Mouse (Mus musculus): ENCODE results near the gene Meis3. TPM values are rescaled to one million over a fixed set of nuclear protein-coding genes. Genes with fewer than 3 reads are reported as not detected.

Meis3 gene
- 14.5 and 15.4 TPM in 2 replicates for polyA plus RNA-seq (2015; fragmentation: Nextera tagmentation; extraction: Ambion mirVana)

GRCm38 (mm10) chr7:16174597-16175541 lies at the start of gene Meis3:
TSS of gene Meis3 (plus strand) at chr7:16175090.
- H3K9me3 ChIP-seq (replicated peaks; ENCODE audit: control insufficient read depth, low read length), result no peaks in the 10 kb centered on the region
- peak; percentile 79 for ATAC-seq (replicated peaks; ENCODE audit: extremely low read depth, insufficient read depth, low FRiP score)
- H3K9ac ChIP-seq (ENCODE audit: low read length), result peak within 1 kb of the TSS; percentile 84
- WGBS, result 1% methylated on average over 40 of the region's 42 CpGs
- H3K4me3 ChIP-seq (ENCODE audit: low read length), result peak within 1 kb of the TSS; percentile 66
- peaks cover 7% of the 10 kb centered on the region for H3K36me3 ChIP-seq (ENCODE audit: control insufficient read depth, insufficient read depth)
- peaks cover 5% of the 10 kb centered on the region; the same call in 1 of the 2 replicates for H3K4me1 ChIP-seq (ENCODE audit: control insufficient read depth, insufficient read depth, low read length)
- peaks cover 2% of the 10 kb centered on the region for H3K27me3 ChIP-seq (ENCODE audit: control insufficient read depth, insufficient read depth, low read length)
- H3K4me2 ChIP-seq (ENCODE audit: low read depth, low read length), result peak within 1 kb of the TSS; percentile 89
- 0 out of 2 replicates have a peak within 1 kb of the TSS, but pooled peaks have one; percentile 34 for H3K27ac ChIP-seq (ENCODE audit: low read length)

- ATAC-seq (replicated peaks; ENCODE audit: extremely low read depth, insufficient read depth, low FRiP score), result no peak
- H3K4me3 ChIP-seq (ENCODE audit: low read length), result no peak overlapping the region
- 74% methylated on average over 9 of the region's 9 CpGs for WGBS
- peaks cover 9% of the 10 kb centered on the region; the same call in 1 of the 2 replicates for H3K36me3 ChIP-seq (ENCODE audit: control insufficient read depth, insufficient read depth)
- H3K4me2 ChIP-seq (ENCODE audit: low read depth, low read length), result no peak overlapping the region
- H3K9ac ChIP-seq (ENCODE audit: low read length), result no peak overlapping the region
- peaks cover 20% of the 10 kb centered on the region for H3K4me1 ChIP-seq (ENCODE audit: control insufficient read depth, insufficient read depth, low read length)
- H3K27me3 ChIP-seq (ENCODE audit: control insufficient read depth, insufficient read depth, low read length), result peaks cover 3% of the 10 kb centered on the region; the same call in 1 of the 2 replicates
- H3K9me3 ChIP-seq (replicated peaks; ENCODE audit: control insufficient read depth, low read length), result no peaks in the 10 kb centered on the region
- H3K27ac ChIP-seq (ENCODE audit: low read length), result no peak overlapping the region
Measured at GRCm38 (mm10) chr7:16125829-16126228, 49.1 kb upstream of the Meis3 start.

DNA sequence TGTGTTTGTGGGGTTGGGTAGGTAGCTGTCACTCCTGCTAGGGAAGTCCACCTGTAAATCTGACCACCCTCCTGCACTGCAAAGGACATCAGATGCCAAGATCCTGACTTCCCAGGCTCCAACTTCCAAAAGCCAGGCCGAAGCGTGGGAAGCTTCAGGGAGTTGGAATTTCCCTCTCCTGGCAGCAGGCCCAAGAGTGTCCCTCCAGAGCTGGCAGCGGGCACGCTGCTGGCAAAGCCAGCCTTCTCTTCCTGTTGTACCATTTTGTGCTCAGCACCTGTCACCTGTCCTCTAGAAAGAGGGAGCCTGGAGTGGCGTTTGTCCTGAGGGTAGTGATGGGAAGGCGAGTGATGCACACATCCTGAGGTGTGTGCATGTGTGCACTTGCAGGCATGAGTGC lies 46.5 kb upstream of the Meis3 start:
- Histone ChIP-seq H3K27me3 (ENCODE audit: control insufficient read depth, insufficient read depth, low read length) (peaks cover 5% of the 10 kb centered on the region; the same call in 1 of the 2 replicates), H3K4me3 (ENCODE audit: low read length) (no peak overlapping the region), H3K36me3 (ENCODE audit: control insufficient read depth, insufficient read depth) (peaks cover 9% of the 10 kb centered on the region; the same call in 1 of the 2 replicates), H3K4me1 (ENCODE audit: control insufficient read depth, insufficient read depth, low read length) (peaks cover 22% of the 10 kb centered on the region), H3K4me2 (ENCODE audit: low read depth, low read length) (no peak overlapping the region), H3K9me3 (replicated peaks; ENCODE audit: control insufficient read depth, low read length) (no peaks in the 10 kb centered on the region), H3K27ac (ENCODE audit: low read length) (peak overlapping the region; percentile 28), H3K9ac (ENCODE audit: low read length) (no peak overlapping the region)
- no peak for ATAC-seq (replicated peaks; ENCODE audit: extremely low read depth, insufficient read depth, low FRiP score)
- 50% methylated on average over 6 of the region's 6 CpGs for WGBS

DNA sequence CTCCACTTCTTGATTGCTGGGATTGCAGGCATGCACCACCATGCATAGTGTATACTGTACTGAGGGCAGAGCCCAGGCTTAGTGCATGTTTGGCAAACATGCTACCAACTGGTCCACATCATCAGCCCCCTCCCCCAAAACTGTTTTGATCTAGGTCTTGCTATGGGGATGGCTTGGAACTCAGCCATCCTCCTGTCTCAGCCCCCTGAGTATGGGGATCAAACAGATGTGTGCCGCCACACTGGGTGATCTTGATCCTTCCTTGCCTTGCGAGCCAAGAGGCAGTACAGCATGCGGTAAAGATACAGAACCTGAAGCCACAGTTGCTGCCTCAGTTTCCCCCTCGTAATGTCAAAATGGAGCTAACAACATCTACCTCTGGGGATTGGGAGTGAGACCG lies 46.0 kb upstream of the Meis3 start:
- peaks cover 5% of the 10 kb centered on the region; the same call in 1 of the 2 replicates for H3K27me3 ChIP-seq (ENCODE audit: control insufficient read depth, insufficient read depth, low read length)
- H3K9me3 ChIP-seq (replicated peaks; ENCODE audit: control insufficient read depth, low read length), result no peaks in the 10 kb centered on the region
- H3K4me1 ChIP-seq (ENCODE audit: control insufficient read depth, insufficient read depth, low read length), result peaks cover 22% of the 10 kb centered on the region
- peak overlapping the region; percentile 51 for H3K9ac ChIP-seq (ENCODE audit: low read length)
- WGBS, result 54% methylated on average over 5 of the region's 5 CpGs
- no peak for ATAC-seq (replicated peaks; ENCODE audit: extremely low read depth, insufficient read depth, low FRiP score)
- H3K4me3 ChIP-seq (ENCODE audit: low read length), result peak overlapping the region; percentile 67
- peaks cover 9% of the 10 kb centered on the region; the same call in 1 of the 2 replicates for H3K36me3 ChIP-seq (ENCODE audit: control insufficient read depth, insufficient read depth)
- H3K4me2 ChIP-seq (ENCODE audit: low read depth, low read length), result peak overlapping the region; percentile 86
- peak overlapping the region; percentile 66 for H3K27ac ChIP-seq (ENCODE audit: low read length)

GRCm38 (mm10) chr7:16129421-16129845 lies 45.5 kb upstream of the Meis3 start, which contains the start of gene Slc8a2:
TSS of gene Slc8a2 (plus strand) at chr7:16129826.
- Histone ChIP-seq H3K9ac (ENCODE audit: low read length) (peak within 1 kb of the TSS; percentile 77), H3K4me3 (ENCODE audit: low read length) (peak within 1 kb of the TSS; percentile 67), H3K9me3 (replicated peaks; ENCODE audit: control insufficient read depth, low read length) (no peaks in the 10 kb centered on the region), H3K36me3 (ENCODE audit: control insufficient read depth, insufficient read depth) (peaks cover 6% of the 10 kb centered on the region; the same call in 1 of the 2 replicates), H3K4me1 (ENCODE audit: control insufficient read depth, insufficient read depth, low read length) (peaks cover 22% of the 10 kb centered on the region), H3K27ac (ENCODE audit: low read length) (peak within 1 kb of the TSS; percentile 66), H3K27me3 (ENCODE audit: control insufficient read depth, insufficient read depth, low read length) (peaks cover 5% of the 10 kb centered on the region; the same call in 1 of the 2 replicates), H3K4me2 (ENCODE audit: low read depth, low read length) (peak within 1 kb of the TSS; percentile 86)
- ATAC-seq (replicated peaks; ENCODE audit: extremely low read depth, insufficient read depth, low FRiP score), result peak; percentile 87
- WGBS, result 4% methylated on average over 12 of the region's 12 CpGs

DNA sequence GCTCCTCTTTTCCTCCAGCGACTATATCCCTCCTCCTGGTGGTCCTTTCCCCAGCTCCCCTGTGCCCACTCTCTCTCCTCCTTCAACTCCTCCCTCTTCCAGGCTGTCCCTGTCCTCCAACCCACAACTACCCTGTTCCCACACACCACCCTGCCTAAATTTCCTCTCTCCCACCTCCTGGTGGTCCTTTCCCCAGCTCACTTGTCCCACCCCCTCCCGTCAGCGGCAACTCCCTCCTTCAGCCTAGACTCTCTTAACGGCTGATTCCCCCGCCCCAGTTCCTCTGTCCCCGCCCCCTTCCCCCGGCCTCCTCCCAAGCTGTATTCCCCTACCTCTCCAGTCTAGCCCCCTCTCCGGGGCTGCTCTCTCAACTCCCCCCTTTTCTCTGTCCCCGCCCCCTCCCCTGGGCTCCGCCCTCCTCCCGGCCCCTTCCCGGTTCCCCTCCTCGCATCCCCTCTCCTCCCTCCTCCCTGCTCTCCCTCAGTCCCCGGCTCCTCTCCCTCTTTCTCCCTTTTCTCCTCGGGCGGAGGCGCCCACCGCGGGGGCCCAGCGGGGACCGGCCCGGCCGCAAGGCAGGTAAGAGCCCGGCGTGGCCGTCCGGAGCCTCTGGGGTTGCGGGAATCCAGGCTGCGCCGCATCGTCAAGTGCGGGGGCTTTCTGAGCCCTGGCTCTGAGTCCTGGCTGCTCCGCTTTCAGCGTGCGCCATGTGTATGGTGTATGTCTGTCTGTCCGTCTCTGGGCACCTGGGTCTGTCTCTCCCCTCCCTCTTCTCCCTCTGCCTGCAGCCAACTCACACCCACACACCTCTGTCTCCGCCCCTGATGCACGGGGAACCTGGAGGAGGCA lies 44.8 kb upstream of the Meis3 start:
- H3K4me3 ChIP-seq (ENCODE audit: low read length), result peak overlapping the region; percentile 67
- H3K27me3 ChIP-seq (ENCODE audit: control insufficient read depth, insufficient read depth, low read length), result peaks cover 5% of the 10 kb centered on the region; the same call in 1 of the 2 replicates
- H3K9ac ChIP-seq (ENCODE audit: low read length), result peak overlapping the region; percentile 77
- peak overlapping the region; percentile 66 for H3K27ac ChIP-seq (ENCODE audit: low read length)
- peak overlapping the region; percentile 86 for H3K4me2 ChIP-seq (ENCODE audit: low read depth, low read length)
- 2% methylated on average over 36 of the region's 38 CpGs for WGBS
- peaks cover 4% of the 10 kb centered on the region; the same call in 1 of the 2 replicates for H3K36me3 ChIP-seq (ENCODE audit: control insufficient read depth, insufficient read depth)
- H3K9me3 ChIP-seq (replicated peaks; ENCODE audit: control insufficient read depth, low read length), result no peaks in the 10 kb centered on the region
- peak; percentile 64 for ATAC-seq (replicated peaks; ENCODE audit: extremely low read depth, insufficient read depth, low FRiP score)
- H3K4me1 ChIP-seq (ENCODE audit: control insufficient read depth, insufficient read depth, low read length), result peaks cover 22% of the 10 kb centered on the region

DNA sequence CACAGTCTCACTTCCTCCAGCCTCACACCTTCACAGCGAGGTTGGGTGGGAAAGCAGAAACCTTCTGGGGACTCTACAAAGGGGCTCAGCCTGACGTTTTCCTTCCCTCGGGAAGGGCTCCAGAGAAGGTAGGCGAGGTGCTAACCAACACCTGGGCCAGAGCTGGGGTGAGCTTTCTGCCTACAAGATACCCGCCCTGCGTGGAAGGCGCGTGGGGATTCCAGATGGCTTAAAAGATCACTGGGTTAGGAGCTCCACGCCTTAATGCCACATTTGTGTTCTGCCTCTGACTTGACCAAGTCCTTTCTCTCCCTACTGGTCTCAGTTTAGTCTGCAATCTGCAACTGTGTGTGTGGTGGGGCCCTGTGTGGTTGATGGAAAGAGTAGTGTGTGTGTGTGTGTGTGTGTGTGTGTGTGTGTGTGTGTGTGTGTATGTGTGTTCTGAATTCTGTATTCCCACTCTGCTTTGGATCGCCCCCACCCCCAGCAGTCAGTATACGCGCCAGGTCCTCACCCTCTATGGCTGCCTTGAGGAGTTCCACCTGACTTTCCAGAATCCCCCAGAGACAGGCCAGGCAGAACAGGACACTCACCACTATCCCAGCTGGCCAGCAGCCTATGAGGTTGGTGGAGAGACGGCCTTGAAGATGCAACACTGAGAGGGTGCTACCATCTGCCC lies 43.8 kb upstream of the Meis3 start:
- H3K27ac ChIP-seq (ENCODE audit: low read length), result no peak overlapping the region
- H3K4me3 ChIP-seq (ENCODE audit: low read length), result peak overlapping the region; percentile 67
- no peak for ATAC-seq (replicated peaks; ENCODE audit: extremely low read depth, insufficient read depth, low FRiP score)
- peaks cover 22% of the 10 kb centered on the region for H3K4me1 ChIP-seq (ENCODE audit: control insufficient read depth, insufficient read depth, low read length)
- peak overlapping the region; percentile 86 for H3K4me2 ChIP-seq (ENCODE audit: low read depth, low read length)
- H3K9me3 ChIP-seq (replicated peaks; ENCODE audit: control insufficient read depth, low read length), result no peaks in the 10 kb centered on the region
- peak overlapping the region; percentile 77; the same call in 1 of the 2 replicates for H3K9ac ChIP-seq (ENCODE audit: low read length)
- no peaks in the 10 kb centered on the region for H3K36me3 ChIP-seq (ENCODE audit: control insufficient read depth, insufficient read depth)
- WGBS, result 36% methylated on average over 13 of the region's 13 CpGs
- peaks cover 5% of the 10 kb centered on the region; the same call in 1 of the 2 replicates for H3K27me3 ChIP-seq (ENCODE audit: control insufficient read depth, insufficient read depth, low read length)

DNA sequence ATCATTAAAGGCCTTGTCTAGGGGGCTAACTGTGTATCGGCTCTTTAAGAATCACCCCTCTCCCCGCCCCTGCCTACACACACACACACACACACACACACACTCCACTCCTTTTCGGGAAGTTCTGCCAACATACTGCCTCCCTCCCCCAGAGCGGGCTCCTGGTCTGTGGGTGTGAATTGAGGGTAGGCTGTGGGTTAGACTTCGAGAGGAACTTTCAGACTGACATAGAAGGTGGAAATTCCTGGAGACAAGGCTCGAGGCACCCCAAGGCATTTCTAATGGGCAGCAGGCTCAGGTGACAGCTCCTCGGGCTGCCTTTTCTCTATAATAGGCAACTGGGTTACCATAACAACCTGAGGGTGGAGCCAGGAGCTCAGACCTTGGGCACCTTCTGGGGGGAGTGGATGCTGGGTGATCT lies 42.7 kb upstream of the Meis3 start:
- Histone ChIP-seq H3K4me2 (ENCODE audit: low read depth, low read length) (no peak overlapping the region), H3K4me1 (ENCODE audit: control insufficient read depth, insufficient read depth, low read length) (peaks cover 22% of the 10 kb centered on the region), H3K4me3 (ENCODE audit: low read length) (no peak overlapping the region), H3K9me3 (replicated peaks; ENCODE audit: control insufficient read depth, low read length) (no peaks in the 10 kb centered on the region), H3K27ac (ENCODE audit: low read length) (no peak overlapping the region), H3K36me3 (ENCODE audit: control insufficient read depth, insufficient read depth) (no peaks in the 10 kb centered on the region), H3K9ac (ENCODE audit: low read length) (no peak overlapping the region), H3K27me3 (ENCODE audit: control insufficient read depth, insufficient read depth, low read length) (peaks cover 5% of the 10 kb centered on the region; the same call in 1 of the 2 replicates)
- no peak for ATAC-seq (replicated peaks; ENCODE audit: extremely low read depth, insufficient read depth, low FRiP score)
- 14% methylated on average over 7 of the region's 7 CpGs for WGBS

Data from heart, embryonic 16.5 days (tissue).